Mouse (Mus musculus): Measurements from ENCODE around the gene Lypd9.

GRCm38 (mm10) chr11:58492455-58492854 is 39.7 kb upstream of the Lypd9 start, which contains the start of gene Olfr332:
- TF ChIP-seq CTCF (IDR thresholded peaks at IDR 0.05; ENCODE audit: control insufficient read depth, insufficient read depth, low read length) = no peak
- no peak for TF ChIP-seq POLR2A (IDR thresholded peaks at IDR 0.05; ENCODE audit: borderline replicate concordance, control insufficient read depth, low read depth, low read length)

Data from bone marrow, adult 2 months (tissue).